Mouse (Mus musculus) embryonic facial prominence, embryonic 11.5 days (tissue): ENCODE measurements around the gene C1qtnf2. TPM values are rescaled to one million over a fixed set of nuclear protein-coding genes. Genes with fewer than 3 reads are reported as not detected.

Source experiments
- ATAC-seq: fragments of 200-750 bp; cut with Nextera tagmentation; replicated peaks from 2 replicates; pipeline ENCODE4 v1.8.0; 2017; ENCODE audit warnings: low read depth; ENCODE audit not compliant: insufficient number of reproducible peaks, low FRiP score, low TSS enrichment
- DNase-seq: peaks from one replicate; pipeline ENCODE4 v3.0.0-alpha.2; 2015; ENCODE audit warnings: low spot score
- H3K27ac ChIP-seq: fragments of 300-500 bp; sonication (generic); replicated peaks from 2 replicates; pipeline ENCODE4 v1.5.1; 2014; ENCODE audit warnings: mild to moderate bottlenecking, low read depth, low read length, control low read depth
- H3K27me3 ChIP-seq: fragments of 300-500 bp; sonication (generic); 2 replicates; pipeline ENCODE4 v1.6.1; 2014; ENCODE audit warnings: mild to moderate bottlenecking, low read length, moderate library complexity, mixed read lengths; ENCODE audit not compliant: control insufficient read depth, insufficient read depth
- H3K36me3 ChIP-seq: fragments of 300-500 bp; sonication (generic); replicated peaks from 2 replicates; pipeline ENCODE4 v1.6.1; 2014; ENCODE audit warnings: low read depth, mild to moderate bottlenecking, low read length, moderate library complexity, mixed read lengths; ENCODE audit not compliant: control insufficient read depth, insufficient read depth
- H3K4me1 ChIP-seq: fragments of 300-500 bp; sonication (generic); 2 replicates; pipeline ENCODE4 v1.6.1; 2014; ENCODE audit warnings: low read length, mixed read lengths; ENCODE audit not compliant: control insufficient read depth, insufficient read depth
- H3K4me2 ChIP-seq: fragments of 300-500 bp; sonication (generic); 2 replicates; pipeline ENCODE4 v1.6.1; 2014; ENCODE audit warnings: low read depth, mild to moderate bottlenecking, control low read depth, low read length, moderate library complexity
- H3K4me3 ChIP-seq: fragments of 300-500 bp; sonication (generic); 2 replicates; pipeline ENCODE4 v1.5.1; 2014; ENCODE audit warnings: low read depth, low read length, control low read depth
- H3K9ac ChIP-seq: fragments of 300-500 bp; sonication (generic); replicated peaks from 2 replicates; pipeline ENCODE4 v1.6.1; 2014; ENCODE audit warnings: mild to moderate bottlenecking, control low read depth, low read length
- H3K9me3 ChIP-seq: fragments of 300-500 bp; sonication (generic); replicated peaks from 2 replicates; pipeline ENCODE4 v1.6.1; 2016; ENCODE audit warnings: mild to moderate bottlenecking, low read length, inconsistent platforms, mixed read lengths; ENCODE audit not compliant: control insufficient read depth
- WGBS: fragments of 180-500 bp; shearing (Covaris S2); extraction: QIAGEN DNeasy Blood & Tissue Kit; methylation state at CpG from one replicate; pipeline ENCODE4 v1.1.7; 2014; 5-methylcytosine and 5-hydroxymethylcytosine counted together
- polyA plus RNA-seq: library from polyadenylated mRNA; unstranded; fragments of >200 nt; fragmentation: Nextera tagmentation; extraction: Ambion mirVana; gene quantifications from 2 replicates; pipeline ENCODE4 v1.2.1, GENCODE M21; 2014

C1qtnf2 gene
- polyA plus RNA-seq, 1 experiment from 2014 or later = 2.9 TPM

- Histone ChIP-seq H3K27ac (no peak overlapping the region), H3K9me3 (no peaks in the 10 kb centered on the region), H3K27me3 (no peaks in the 10 kb centered on the region), H3K4me1 (no peaks in the 10 kb centered on the region), H3K4me2 (no peak overlapping the region), H3K4me3 (no peak overlapping the region), H3K9ac (no peak overlapping the region), H3K36me3 (no peaks in the 10 kb centered on the region)
- DNase-seq (no peak), ATAC-seq (no peak)
- WGBS = 53% methylated on average over 1 of the region's 1 CpGs
These were observed 961 bp upstream of the C1qtnf2 start for GRCm38 (mm10) chr11:43473115-43473514.

- ATAC-seq (no peak), DNase-seq (no peak)
- Histone ChIP-seq H3K4me3 (peak overlapping the region; percentile 23), H3K27ac (no peak overlapping the region), H3K4me1 (no peaks in the 10 kb centered on the region), H3K36me3 (no peaks in the 10 kb centered on the region), H3K27me3 (no peaks in the 10 kb centered on the region), H3K4me2 (peak overlapping the region; percentile 62; the same call in 1 of the 2 replicates), H3K9me3 (no peaks in the 10 kb centered on the region), H3K9ac (peak overlapping the region; percentile 44; the same call in 1 of the 2 replicates)
- 57% methylated on average over 15 of the region's 15 CpGs for WGBS
These were observed 346 bp upstream of the C1qtnf2 start for GRCm38 (mm10) chr11:43473635-43474224.

GRCm38 (mm10) chr11:43479376-43479775 lies 5.3 kb downstream of the C1qtnf2 start:
- no peaks in the 10 kb centered on the region for H3K4me1 ChIP-seq
- no peak overlapping the region for H3K4me3 ChIP-seq
- 73% methylated on average over 3 of the region's 3 CpGs for WGBS
- H3K27ac ChIP-seq = no peak overlapping the region
- no peak overlapping the region for H3K9ac ChIP-seq
- peak; percentile 51 for DNase-seq
- no peak for ATAC-seq
- H3K27me3 ChIP-seq = no peaks in the 10 kb centered on the region
- H3K9me3 ChIP-seq = no peaks in the 10 kb centered on the region
- no peaks in the 10 kb centered on the region for H3K36me3 ChIP-seq
- H3K4me2 ChIP-seq = no peak overlapping the region

- no peaks in the 10 kb centered on the region for H3K36me3 ChIP-seq
- no peaks in the 10 kb centered on the region for H3K27me3 ChIP-seq
- H3K9me3 ChIP-seq = no peaks in the 10 kb centered on the region
- H3K4me1 ChIP-seq = no peaks in the 10 kb centered on the region; the same call in 1 of the 2 replicates
- ATAC-seq (no peak), DNase-seq (no peak)
- no peak overlapping the region for H3K4me3 ChIP-seq
- WGBS = 34% methylated on average over 5 of the region's 5 CpGs
- no peak overlapping the region for H3K4me2 ChIP-seq
- H3K9ac ChIP-seq = no peak overlapping the region
- no peak overlapping the region for H3K27ac ChIP-seq
These were observed 6.5 kb downstream of the C1qtnf2 start for GRCm38 (mm10) chr11:43480561-43480960.

- no peaks in the 10 kb centered on the region; the same call in 1 of the 2 replicates for H3K4me1 ChIP-seq
- 56% methylated on average over 3 of the region's 3 CpGs for WGBS
- no peak overlapping the region for H3K4me2 ChIP-seq
- H3K4me3 ChIP-seq = no peak overlapping the region
- no peaks in the 10 kb centered on the region for H3K27me3 ChIP-seq
- H3K9me3 ChIP-seq = no peaks in the 10 kb centered on the region
- no peak for ATAC-seq
- H3K9ac ChIP-seq = no peak overlapping the region
- H3K27ac ChIP-seq = no peak overlapping the region
- DNase-seq = no peak
- no peaks in the 10 kb centered on the region for H3K36me3 ChIP-seq
These were observed 7.8 kb downstream of the C1qtnf2 start for GRCm38 (mm10) chr11:43481672-43482522.

GRCm38 (mm10) chr11:43483122-43483792 lies 9.2 kb downstream of the C1qtnf2 start:
- no peak overlapping the region for H3K4me2 ChIP-seq
- no peaks in the 10 kb centered on the region for H3K27me3 ChIP-seq
- no peak overlapping the region for H3K27ac ChIP-seq
- no peak overlapping the region for H3K9ac ChIP-seq
- DNase-seq (no peak), ATAC-seq (no peak)
- no peak overlapping the region for H3K4me3 ChIP-seq
- 35% methylated on average over 6 of the region's 6 CpGs for WGBS
- no peaks in the 10 kb centered on the region; the same call in 1 of the 2 replicates for H3K4me1 ChIP-seq
- H3K36me3 ChIP-seq = no peaks in the 10 kb centered on the region
- H3K9me3 ChIP-seq = no peaks in the 10 kb centered on the region

GRCm38 (mm10) chr11:43484057-43484456 lies 10.0 kb downstream of the C1qtnf2 start:
- DNase-seq = no peak
- 79% methylated on average over 4 of the region's 4 CpGs for WGBS
- H3K4me1 ChIP-seq = no peaks in the 10 kb centered on the region; the same call in 1 of the 2 replicates
- H3K36me3 ChIP-seq = no peaks in the 10 kb centered on the region
- H3K4me2 ChIP-seq = no peak overlapping the region
- H3K9ac ChIP-seq = no peak overlapping the region
- H3K4me3 ChIP-seq = no peak overlapping the region
- H3K9me3 ChIP-seq = no peaks in the 10 kb centered on the region
- no peaks in the 10 kb centered on the region for H3K27me3 ChIP-seq
- no peak for ATAC-seq
- H3K27ac ChIP-seq = no peak overlapping the region
